Mouse (Mus musculus): ENCODE measurements at regions not wholly inside any gene's neighbourhood (a gene's known extent, or its start where the extent isn't known, plus 50 kb on each side); places are given as distances from the start of the nearest gene placed in this dataset.

DNA sequence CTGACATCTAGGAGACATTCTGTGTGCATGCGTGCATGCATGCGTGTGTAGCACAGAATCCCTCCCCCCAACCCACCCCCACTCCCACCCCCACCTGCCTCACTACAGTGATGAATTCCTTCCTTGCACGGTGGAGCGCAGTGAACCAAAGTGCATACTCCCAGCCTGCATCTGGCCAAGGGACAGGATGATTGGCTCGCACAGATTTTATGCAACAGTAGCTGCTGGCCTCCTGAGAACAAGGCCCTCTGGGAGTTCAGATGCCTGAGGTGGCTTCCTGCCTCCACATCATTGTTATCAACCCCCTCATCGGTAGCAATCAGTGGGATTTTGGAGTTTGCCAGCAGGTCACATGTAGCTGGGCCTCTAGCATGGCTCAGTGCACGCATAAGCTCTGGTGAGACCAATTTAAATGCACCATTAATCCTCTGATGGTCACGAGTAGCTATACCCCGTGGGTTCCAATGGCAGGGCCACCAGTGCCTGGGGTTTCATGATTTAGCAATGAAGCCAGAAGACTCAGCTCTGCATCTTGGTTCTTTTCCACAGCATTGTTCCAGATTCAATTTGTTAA, 77.2 kb upstream of the Esrrg start:
- no peaks in the 10 kb centered on the region for H3K4me1 ChIP-seq (replicated peaks; ENCODE audit: low read depth, low read length)
- no peaks in the 10 kb centered on the region for H3K36me3 ChIP-seq (ENCODE audit: insufficient read depth, low read length)
- TF ChIP-seq POU5F1 (IDR thresholded peaks at IDR 0.05; ENCODE audit: borderline replicate concordance, low read length) = no peak
- TF ChIP-seq CTCF (conservative IDR thresholded peaks at IDR 0.05; ENCODE audit: low read length) = no peak
- TF ChIP-seq NANOG (IDR thresholded peaks at IDR 0.05; ENCODE audit: borderline replicate concordance, low read length) = no peak
- H3K27me3 ChIP-seq (ENCODE audit: insufficient read depth, low read length) = no peaks in the 10 kb centered on the region
- no peak overlapping the region for H3K4me3 ChIP-seq (replicated peaks; ENCODE audit: low read length)
- H3K9me3 ChIP-seq (ENCODE audit: low read length) = 0 out of 2 replicates have a peak, but pooled peaks cover under 1% of the 10 kb centered on the region

- 0 out of 2 replicates have a peak, but pooled peaks cover 4% of the 10 kb centered on the region for H3K9me3 ChIP-seq (ENCODE audit: low read length)
- H3K4me1 ChIP-seq (replicated peaks; ENCODE audit: low read depth, low read length) = no peaks in the 10 kb centered on the region
- TF ChIP-seq NANOG (IDR thresholded peaks at IDR 0.05; ENCODE audit: borderline replicate concordance, low read length) (no peak), CTCF (conservative IDR thresholded peaks at IDR 0.05; ENCODE audit: low read length) (no peak), POU5F1 (IDR thresholded peaks at IDR 0.05; ENCODE audit: borderline replicate concordance, low read length) (no peak)
- H3K27me3 ChIP-seq (ENCODE audit: insufficient read depth, low read length) = no peaks in the 10 kb centered on the region
- no peaks in the 10 kb centered on the region for H3K36me3 ChIP-seq (ENCODE audit: insufficient read depth, low read length)
- H3K4me3 ChIP-seq (replicated peaks; ENCODE audit: low read length) = no peak overlapping the region
Measured at GRCm38 (mm10) chr1:187536263-187536662, 72.3 kb upstream of the Esrrg start.

GRCm38 (mm10) chr1:187556718-187557117, 51.9 kb upstream of the Esrrg start:
- Histone ChIP-seq H3K36me3 (ENCODE audit: insufficient read depth, low read length) (no peaks in the 10 kb centered on the region), H3K4me3 (replicated peaks; ENCODE audit: low read length) (no peak overlapping the region), H3K9me3 (ENCODE audit: low read length) (no peaks in the 10 kb centered on the region), H3K4me1 (replicated peaks; ENCODE audit: low read depth, low read length) (no peaks in the 10 kb centered on the region), H3K27me3 (ENCODE audit: insufficient read depth, low read length) (no peaks in the 10 kb centered on the region)
- TF ChIP-seq NANOG (IDR thresholded peaks at IDR 0.05; ENCODE audit: borderline replicate concordance, low read length) (no peak), CTCF (conservative IDR thresholded peaks at IDR 0.05; ENCODE audit: low read length) (no peak), POU5F1 (IDR thresholded peaks at IDR 0.05; ENCODE audit: borderline replicate concordance, low read length) (no peak)
